Mouse (Mus musculus): Measurements from ENCODE around the gene Glyctk.

DNA sequence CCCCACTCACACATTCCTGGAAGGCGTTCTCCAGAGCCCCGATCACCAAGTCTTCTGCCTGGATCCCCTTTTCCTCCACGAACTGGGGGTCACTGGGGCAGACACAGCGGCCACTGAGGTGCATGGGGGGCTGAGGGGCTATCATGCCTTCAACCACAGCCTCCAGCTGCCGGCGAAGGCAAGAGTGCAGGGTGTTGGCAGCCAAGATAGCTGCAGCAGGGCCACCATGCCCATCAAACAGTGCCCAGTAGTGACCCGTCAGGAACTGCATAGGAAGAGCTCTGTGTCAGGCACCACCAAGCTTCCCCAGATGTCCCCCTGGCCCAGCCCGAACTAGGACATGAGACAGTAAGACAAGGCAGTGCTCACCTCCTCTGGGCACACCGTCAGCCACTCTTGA lies 39.8 kb upstream of the Glyctk start:
- no peak for TF ChIP-seq CTCF (IDR thresholded peaks at IDR 0.05; ENCODE audit: low read depth)
- no peak for TF ChIP-seq EP300 (IDR thresholded peaks at IDR 0.05; ENCODE audit: low read depth)
